Mouse (Mus musculus): ENCODE data around the gene Bbip1.

GRCm38 (mm10) chr19:53934046-53934445, 10.4 kb downstream of the Bbip1 start:
- TF ChIP-seq CTCF (IDR thresholded peaks at IDR 0.05; ENCODE audit: low read depth, low read length) (no peak), TAL1 (conservative IDR thresholded peaks at IDR 0.05; ENCODE audit: low read depth, low read length) (no peak)

Measured in G1E (cell line).